Mouse (Mus musculus) kidney, adult 2 months (tissue): ENCODE measurements around the gene Muc2. TPM values are rescaled to one million over a fixed set of nuclear protein-coding genes. Genes with fewer than 3 reads are reported as not detected.

ENCODE experiments used
- DNase-seq: peaks from one replicate; pipeline ENCODE4 v3.0.0; 2021
- H3K27ac ChIP-seq: fragments of 200-500 bp; 2 replicates; pipeline ENCODE4 v1.5.1; 2012; ENCODE audit warnings: low read depth, low read length, control low read depth, inconsistent platforms; ENCODE audit not compliant: insufficient read depth
- H3K27me3 ChIP-seq: fragments of 200-500 bp; replicated peaks from 2 replicates; pipeline ENCODE4 v1.6.1; 2012; ENCODE audit warnings: mild to moderate bottlenecking, moderate library complexity, low read length, inconsistent platforms; ENCODE audit not compliant: control insufficient read depth, insufficient read depth
- H3K36me3 ChIP-seq: fragments of 200-500 bp; 2 replicates; pipeline ENCODE4 v1.6.1; 2012; ENCODE audit warnings: mild to moderate bottlenecking, moderate library complexity, low read length, inconsistent platforms; ENCODE audit not compliant: control insufficient read depth, insufficient read depth
- H3K4me1 ChIP-seq: fragments of 200-500 bp; 2 replicates; pipeline ENCODE4 v1.6.1; 2011; ENCODE audit warnings: low read length; ENCODE audit not compliant: control insufficient read depth, insufficient read depth
- H3K4me3 ChIP-seq: fragments of 200-500 bp; 2 replicates; pipeline ENCODE4 v1.5.1; 2011; ENCODE audit warnings: mild to moderate bottlenecking, low read depth, low read length, control low read depth; ENCODE audit not compliant: insufficient read depth
- CTCF ChIP-seq: fragments of 200-500 bp; conservative IDR thresholded peaks from 2 replicates; pipeline ENCODE4 v1.5.1; 2011; ENCODE audit warnings: low read depth, mild to moderate bottlenecking, control low read depth, low read length, moderate library complexity, mixed read lengths; ENCODE audit not compliant: insufficient read depth, insufficient read length
- POLR2A ChIP-seq: fragments of 200-500 bp; IDR thresholded peaks from one replicate; pipeline ENCODE4 v1.6.1; 2011; ENCODE audit warnings: low read depth, low read length, control low read depth
- WGBS: fragments of 180-500 bp; shearing (Covaris S2); methylation state at CpG from one replicate; pipeline ENCODE4 v1.1.7; 2018; 5-methylcytosine and 5-hydroxymethylcytosine counted together
- polyA plus RNA-seq: library from polyadenylated mRNA; depleted of rRNA; stranded (reverse); fragments of >200 nt; gene quantifications from 2 replicates; pipeline ENCODE4 v1.2.3, GENCODE M21; 2012

The Muc2 gene
- polyA plus RNA-seq, 1 experiment = 0.39 TPM

GRCm38 (mm10) chr7:141770521-141770920, 80.4 kb downstream of the Muc2 start:
- H3K36me3 ChIP-seq = no peaks in the 10 kb centered on the region
- 83% methylated on average over 3 of the region's 3 CpGs for WGBS
- H3K4me1 ChIP-seq = no peaks in the 10 kb centered on the region
- H3K27ac ChIP-seq = no peak overlapping the region
- H3K27me3 ChIP-seq = no peaks in the 10 kb centered on the region
- no peak overlapping the region for H3K4me3 ChIP-seq
- TF ChIP-seq CTCF (no peak), POLR2A (no peak)
- DNase-seq = no peak

GRCm38 (mm10) chr7:141770988-141771387, 80.8 kb downstream of the Muc2 start:
- Histone ChIP-seq H3K4me3 (no peak overlapping the region), H3K27ac (no peak overlapping the region), H3K27me3 (no peaks in the 10 kb centered on the region), H3K4me1 (no peaks in the 10 kb centered on the region), H3K36me3 (no peaks in the 10 kb centered on the region)
- 86% methylated on average over 8 of the region's 8 CpGs for WGBS
- TF ChIP-seq POLR2A (no peak), CTCF (no peak)
- no peak for DNase-seq

- Histone ChIP-seq H3K27ac (no peak overlapping the region), H3K4me1 (no peaks in the 10 kb centered on the region), H3K36me3 (no peaks in the 10 kb centered on the region), H3K27me3 (no peaks in the 10 kb centered on the region), H3K4me3 (no peak overlapping the region)
- no peak for DNase-seq
- 78% methylated on average over 1 of the region's 1 CpGs for WGBS
- TF ChIP-seq CTCF (no peak), POLR2A (no peak)
These were observed 82.0 kb downstream of the Muc2 start for GRCm38 (mm10) chr7:141772058-141772557.

- H3K27ac ChIP-seq = no peak overlapping the region
- no peaks in the 10 kb centered on the region for H3K27me3 ChIP-seq
- 91% methylated on average over 2 of the region's 2 CpGs for WGBS
- H3K36me3 ChIP-seq = no peaks in the 10 kb centered on the region
- no peak overlapping the region for H3K4me3 ChIP-seq
- no peak for DNase-seq
- TF ChIP-seq POLR2A = no peak
- no peak for TF ChIP-seq CTCF
- no peaks in the 10 kb centered on the region for H3K4me1 ChIP-seq
These were observed 84.7 kb downstream of the Muc2 start for GRCm38 (mm10) chr7:141774855-141775254.

- WGBS = 91% methylated on average over 5 of the region's 5 CpGs
- Histone ChIP-seq H3K4me3 (no peak overlapping the region), H3K27me3 (no peaks in the 10 kb centered on the region), H3K27ac (no peak overlapping the region), H3K36me3 (no peaks in the 10 kb centered on the region), H3K4me1 (no peaks in the 10 kb centered on the region)
- no peak for DNase-seq
- no peak for TF ChIP-seq POLR2A
- TF ChIP-seq CTCF = no peak
These were observed 86.1 kb downstream of the Muc2 start for GRCm38 (mm10) chr7:141776199-141776598.

- TF ChIP-seq POLR2A (no peak), CTCF (no peak)
- H3K36me3 ChIP-seq = no peaks in the 10 kb centered on the region
- no peak within 1 kb of the TSS for H3K4me3 ChIP-seq
- H3K4me1 ChIP-seq = no peaks in the 10 kb centered on the region
- DNase-seq = no peak
- H3K27me3 ChIP-seq = no peaks in the 10 kb centered on the region
- no peak within 1 kb of the TSS for H3K27ac ChIP-seq
- WGBS = 81% methylated on average over 6 of the region's 6 CpGs
These were observed 98.7 kb downstream of the Muc2 start, which contains the start of gene Muc5ac for GRCm38 (mm10) chr7:141788677-141789452. Muc5ac (plus strand) TSS chr7:141788972.

GRCm38 (mm10) chr7:141794251-141794650, 104.1 kb downstream of the Muc2 start:
- TF ChIP-seq POLR2A = no peak
- no peak for TF ChIP-seq CTCF
- no peak overlapping the region for H3K4me3 ChIP-seq
- no peaks in the 10 kb centered on the region for H3K4me1 ChIP-seq
- H3K27me3 ChIP-seq = no peaks in the 10 kb centered on the region
- H3K27ac ChIP-seq = no peak overlapping the region
- WGBS = 97% methylated on average over 1 of the region's 1 CpGs
- H3K36me3 ChIP-seq = no peaks in the 10 kb centered on the region
- DNase-seq = no peak
